Mouse (Mus musculus): ENCODE measurements around the gene Thbd. TPM values are rescaled to one million over a fixed set of nuclear protein-coding genes. Genes with fewer than 3 reads are reported as not detected.

Thbd gene
- polyA plus RNA-seq (2014; fragmentation: Nextera tagmentation; extraction: Ambion mirVana), result 16.3 and 21.0 TPM in 2 replicates

GRCm38 (mm10) chr2:148407870-148408760, at the start of gene Thbd:
Gene Thbd, minus strand, starts transcription at chr2:148408188.
- ATAC-seq (ENCODE audit: low FRiP score) (peak; percentile 54), DNase-seq (ENCODE audit: low spot score, missing footprints) (peak; percentile 96)
- Histone ChIP-seq H3K36me3 (ENCODE audit: control insufficient read depth, insufficient read depth, low read length) (no peaks in the 10 kb centered on the region), H3K9ac (ENCODE audit: low read length) (peak within 1 kb of the TSS; percentile 24; the same call in 1 of the 2 replicates), H3K27ac (ENCODE audit: low read depth, low read length) (no peak within 1 kb of the TSS), H3K4me3 (ENCODE audit: low read depth, low read length) (peak within 1 kb of the TSS; percentile 24), H3K27me3 (ENCODE audit: control insufficient read depth, insufficient read depth, low read length) (peaks cover 36% of the 10 kb centered on the region), H3K9me3 (ENCODE audit: control insufficient read depth, low read length) (no peaks in the 10 kb centered on the region), H3K4me1 (ENCODE audit: control insufficient read depth, insufficient read depth, low read length) (peaks cover 12% of the 10 kb centered on the region), H3K4me2 (peak within 1 kb of the TSS; percentile 48)
- 3% methylated on average over 34 of the region's 35 CpGs for WGBS

GRCm38 (mm10) chr2:148455341-148455740, 47.4 kb upstream of the Thbd start:
- H3K36me3 ChIP-seq (ENCODE audit: control insufficient read depth, insufficient read depth, low read length), result no peaks in the 10 kb centered on the region
- DNase-seq (ENCODE audit: low spot score, missing footprints) (no peak), ATAC-seq (ENCODE audit: low FRiP score) (no peak)
- H3K9me3 ChIP-seq (ENCODE audit: control insufficient read depth, low read length), result no peaks in the 10 kb centered on the region
- no peak overlapping the region for H3K4me3 ChIP-seq (ENCODE audit: low read depth, low read length)
- H3K9ac ChIP-seq (ENCODE audit: low read length), result no peak overlapping the region
- H3K4me2 ChIP-seq, result no peak overlapping the region
- H3K27me3 ChIP-seq (ENCODE audit: control insufficient read depth, insufficient read depth, low read length), result no peaks in the 10 kb centered on the region
- H3K4me1 ChIP-seq (ENCODE audit: control insufficient read depth, insufficient read depth, low read length), result no peaks in the 10 kb centered on the region
- no peak overlapping the region for H3K27ac ChIP-seq (ENCODE audit: low read depth, low read length)

- H3K36me3 ChIP-seq (ENCODE audit: control insufficient read depth, insufficient read depth, low read length), result no peaks in the 10 kb centered on the region
- H3K9ac ChIP-seq (ENCODE audit: low read length), result no peak overlapping the region
- H3K4me2 ChIP-seq, result no peak overlapping the region
- no peak for DNase-seq (ENCODE audit: low spot score, missing footprints)
- no peak for ATAC-seq (ENCODE audit: low FRiP score)
- H3K4me1 ChIP-seq (ENCODE audit: control insufficient read depth, insufficient read depth, low read length), result no peaks in the 10 kb centered on the region
- WGBS, result 85% methylated on average over 4 of the region's 4 CpGs
- no peak overlapping the region for H3K27ac ChIP-seq (ENCODE audit: low read depth, low read length)
- H3K27me3 ChIP-seq (ENCODE audit: control insufficient read depth, insufficient read depth, low read length), result no peaks in the 10 kb centered on the region
- H3K9me3 ChIP-seq (ENCODE audit: control insufficient read depth, low read length), result no peaks in the 10 kb centered on the region
- H3K4me3 ChIP-seq (ENCODE audit: low read depth, low read length), result no peak overlapping the region
These were observed 46.1 kb upstream of the Thbd start for GRCm38 (mm10) chr2:148454014-148454542.

GRCm38 (mm10) chr2:148453061-148453460, 45.1 kb upstream of the Thbd start:
- no peaks in the 10 kb centered on the region for H3K27me3 ChIP-seq (ENCODE audit: control insufficient read depth, insufficient read depth, low read length)
- no peak overlapping the region for H3K27ac ChIP-seq (ENCODE audit: low read depth, low read length)
- no peaks in the 10 kb centered on the region for H3K9me3 ChIP-seq (ENCODE audit: control insufficient read depth, low read length)
- H3K9ac ChIP-seq (ENCODE audit: low read length), result no peak overlapping the region
- H3K4me2 ChIP-seq, result no peak overlapping the region
- no peak overlapping the region for H3K4me3 ChIP-seq (ENCODE audit: low read depth, low read length)
- no peaks in the 10 kb centered on the region for H3K36me3 ChIP-seq (ENCODE audit: control insufficient read depth, insufficient read depth, low read length)
- ATAC-seq (ENCODE audit: low FRiP score) (no peak), DNase-seq (ENCODE audit: low spot score, missing footprints) (no peak)
- H3K4me1 ChIP-seq (ENCODE audit: control insufficient read depth, insufficient read depth, low read length), result no peaks in the 10 kb centered on the region
- 93% methylated on average over 3 of the region's 3 CpGs for WGBS

GRCm38 (mm10) chr2:148451498-148451897, 43.5 kb upstream of the Thbd start:
- H3K4me3 ChIP-seq (ENCODE audit: low read depth, low read length), result no peak overlapping the region
- H3K4me2 ChIP-seq, result no peak overlapping the region
- H3K36me3 ChIP-seq (ENCODE audit: control insufficient read depth, insufficient read depth, low read length), result no peaks in the 10 kb centered on the region
- no peak overlapping the region for H3K27ac ChIP-seq (ENCODE audit: low read depth, low read length)
- H3K27me3 ChIP-seq (ENCODE audit: control insufficient read depth, insufficient read depth, low read length), result no peaks in the 10 kb centered on the region
- H3K4me1 ChIP-seq (ENCODE audit: control insufficient read depth, insufficient read depth, low read length), result no peaks in the 10 kb centered on the region
- no peak for DNase-seq (ENCODE audit: low spot score, missing footprints)
- ATAC-seq (ENCODE audit: low FRiP score), result no peak
- no peak overlapping the region for H3K9ac ChIP-seq (ENCODE audit: low read length)
- no peaks in the 10 kb centered on the region for H3K9me3 ChIP-seq (ENCODE audit: control insufficient read depth, low read length)
- WGBS, result 85% methylated on average over 5 of the region's 5 CpGs

GRCm38 (mm10) chr2:148450616-148451015, 42.6 kb upstream of the Thbd start:
- Histone ChIP-seq H3K27ac (ENCODE audit: low read depth, low read length) (no peak overlapping the region), H3K4me1 (ENCODE audit: control insufficient read depth, insufficient read depth, low read length) (no peaks in the 10 kb centered on the region), H3K27me3 (ENCODE audit: control insufficient read depth, insufficient read depth, low read length) (no peaks in the 10 kb centered on the region), H3K4me2 (no peak overlapping the region), H3K4me3 (ENCODE audit: low read depth, low read length) (no peak overlapping the region), H3K9ac (ENCODE audit: low read length) (no peak overlapping the region), H3K36me3 (ENCODE audit: control insufficient read depth, insufficient read depth, low read length) (no peaks in the 10 kb centered on the region), H3K9me3 (ENCODE audit: control insufficient read depth, low read length) (no peaks in the 10 kb centered on the region)
- DNase-seq (ENCODE audit: low spot score, missing footprints), result no peak
- ATAC-seq (ENCODE audit: low FRiP score), result no peak
- WGBS, result 87% methylated on average over 5 of the region's 5 CpGs

- Histone ChIP-seq H3K9ac (ENCODE audit: low read length) (no peak overlapping the region), H3K27ac (ENCODE audit: low read depth, low read length) (no peak overlapping the region), H3K36me3 (ENCODE audit: control insufficient read depth, insufficient read depth, low read length) (no peaks in the 10 kb centered on the region), H3K4me3 (ENCODE audit: low read depth, low read length) (no peak overlapping the region), H3K4me1 (ENCODE audit: control insufficient read depth, insufficient read depth, low read length) (no peaks in the 10 kb centered on the region), H3K9me3 (ENCODE audit: control insufficient read depth, low read length) (no peaks in the 10 kb centered on the region), H3K27me3 (ENCODE audit: control insufficient read depth, insufficient read depth, low read length) (no peaks in the 10 kb centered on the region), H3K4me2 (no peak overlapping the region)
- WGBS, result 90% methylated on average over 1 of the region's 1 CpGs
- ATAC-seq (ENCODE audit: low FRiP score), result no peak
- no peak for DNase-seq (ENCODE audit: low spot score, missing footprints)
These were observed 41.7 kb upstream of the Thbd start for GRCm38 (mm10) chr2:148449659-148450058.

GRCm38 (mm10) chr2:148446446-148446845, 38.5 kb upstream of the Thbd start:
- H3K27ac ChIP-seq (ENCODE audit: low read depth, low read length), result no peak overlapping the region
- H3K27me3 ChIP-seq (ENCODE audit: control insufficient read depth, insufficient read depth, low read length), result no peaks in the 10 kb centered on the region
- no peak overlapping the region for H3K9ac ChIP-seq (ENCODE audit: low read length)
- DNase-seq (ENCODE audit: low spot score, missing footprints) (no peak), ATAC-seq (ENCODE audit: low FRiP score) (no peak)
- no peak overlapping the region for H3K4me2 ChIP-seq
- no peaks in the 10 kb centered on the region for H3K4me1 ChIP-seq (ENCODE audit: control insufficient read depth, insufficient read depth, low read length)
- H3K4me3 ChIP-seq (ENCODE audit: low read depth, low read length), result no peak overlapping the region
- H3K9me3 ChIP-seq (ENCODE audit: control insufficient read depth, low read length), result no peaks in the 10 kb centered on the region
- no peaks in the 10 kb centered on the region for H3K36me3 ChIP-seq (ENCODE audit: control insufficient read depth, insufficient read depth, low read length)
- 85% methylated on average over 3 of the region's 3 CpGs for WGBS

- Histone ChIP-seq H3K4me2 (no peak overlapping the region), H3K36me3 (ENCODE audit: control insufficient read depth, insufficient read depth, low read length) (no peaks in the 10 kb centered on the region), H3K9me3 (ENCODE audit: control insufficient read depth, low read length) (no peaks in the 10 kb centered on the region), H3K4me3 (ENCODE audit: low read depth, low read length) (no peak overlapping the region), H3K27me3 (ENCODE audit: control insufficient read depth, insufficient read depth, low read length) (no peaks in the 10 kb centered on the region), H3K9ac (ENCODE audit: low read length) (no peak overlapping the region), H3K4me1 (ENCODE audit: control insufficient read depth, insufficient read depth, low read length) (no peaks in the 10 kb centered on the region), H3K27ac (ENCODE audit: low read depth, low read length) (no peak overlapping the region)
- DNase-seq (ENCODE audit: low spot score, missing footprints) (no peak), ATAC-seq (ENCODE audit: low FRiP score) (no peak)
- 95% methylated on average over 1 of the region's 1 CpGs for WGBS
These were observed 37.6 kb upstream of the Thbd start for GRCm38 (mm10) chr2:148445616-148446015.
